Mouse (Mus musculus): ENCODE data around the gene Tubg1.
A peak's percentile ranks its signal among the peaks of the same experiment; 100 is the strongest.
"Not testable (repeated sequence)": the region's sequence is repeated elsewhere in the genome, so short reads cannot be mapped to it uniquely, and the experiment has no call there.

The Tubg1 gene

DNA sequence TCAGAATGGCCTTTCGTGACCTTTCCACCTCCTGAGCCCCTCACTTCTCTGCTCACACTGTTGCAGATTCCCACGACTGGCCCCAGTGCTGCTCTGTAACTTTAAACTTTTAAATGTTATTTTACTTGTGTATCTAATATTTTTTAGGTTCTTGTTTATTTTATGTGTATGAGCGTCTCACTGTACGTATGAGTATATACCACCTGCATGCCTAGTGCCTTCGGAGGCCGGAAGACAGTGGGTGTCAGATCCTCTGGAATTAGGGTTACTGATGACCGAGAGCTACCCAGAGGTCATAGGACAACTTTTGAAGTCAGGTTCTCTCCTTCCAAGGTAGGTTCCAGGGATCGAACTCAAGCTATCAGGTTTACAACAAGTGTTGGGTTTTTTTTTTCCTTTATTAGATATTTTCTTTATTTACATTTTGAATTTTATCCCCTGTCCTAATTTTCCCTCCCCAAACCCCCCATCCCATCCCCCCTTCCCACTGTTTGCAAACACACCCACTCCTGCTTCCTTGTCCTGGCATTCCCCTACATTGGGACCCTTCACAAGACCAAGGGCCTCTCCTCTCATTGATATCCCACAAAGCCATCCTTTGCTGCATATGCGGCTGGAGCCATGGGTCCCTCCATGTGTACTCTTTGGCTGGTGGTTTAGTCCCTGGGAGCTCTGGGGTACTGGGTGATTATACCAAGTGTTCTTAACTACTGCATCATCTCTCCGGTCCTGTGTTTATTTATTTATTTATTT lies 22.7 kb downstream of the Tubg1 start:
- DNase-seq: no peak

GRCm38 (mm10) chr11:101143338-101144225 lies 23.8 kb downstream of the Tubg1 start:
- DNase-seq: peak; percentile 46

DNA sequence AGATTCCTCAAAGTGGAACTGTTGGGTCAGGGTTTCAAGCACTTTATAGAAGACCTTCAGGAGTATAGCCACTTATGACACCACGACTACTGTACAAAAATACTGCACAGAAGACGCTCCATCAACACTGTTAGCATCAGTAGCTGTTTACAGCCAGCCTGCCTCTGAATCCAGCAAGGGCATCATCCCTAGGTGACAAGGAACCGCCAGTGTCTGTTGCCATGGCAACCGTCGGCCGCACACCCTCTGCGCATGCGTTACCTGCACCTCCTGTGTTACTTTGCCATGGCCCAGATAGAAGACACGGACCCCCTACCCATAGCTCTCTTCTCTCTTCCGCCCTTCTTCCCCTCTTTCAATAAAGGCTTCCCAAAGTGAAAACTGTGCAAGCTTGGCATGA lies 26.6 kb downstream of the Tubg1 start:
- DNase-seq: no peak

- DNase-seq: no peak
Observed at GRCm38 (mm10) chr11:101148751-101149150, 29.0 kb downstream of the Tubg1 start.

GRCm38 (mm10) chr11:101149178-101150105 lies 29.7 kb downstream of the Tubg1 start:
- no peak for DNase-seq

- DNase-seq: no peak
Observed at GRCm38 (mm10) chr11:101151063-101151462, 31.3 kb downstream of the Tubg1 start.

- no peak for DNase-seq
Observed at GRCm38 (mm10) chr11:101152825-101153224, 33.1 kb downstream of the Tubg1 start.

- DNase-seq: no peak
Observed at GRCm38 (mm10) chr11:101154648-101155047, 34.9 kb downstream of the Tubg1 start.

- DNase-seq: no peak
Observed at GRCm38 (mm10) chr11:101155151-101155550, 35.4 kb downstream of the Tubg1 start.

- DNase-seq: peak; percentile 54
Observed at GRCm38 (mm10) chr11:101155728-101156371, 36.1 kb downstream of the Tubg1 start, which contains the start of gene Tubg2. Gene Tubg2 (plus strand): TSS chr11:101155907.

- DNase-seq: not testable (repeated sequence)
Observed at GRCm38 (mm10) chr11:101160151-101160550, 40.4 kb downstream of the Tubg1 start.

DNA sequence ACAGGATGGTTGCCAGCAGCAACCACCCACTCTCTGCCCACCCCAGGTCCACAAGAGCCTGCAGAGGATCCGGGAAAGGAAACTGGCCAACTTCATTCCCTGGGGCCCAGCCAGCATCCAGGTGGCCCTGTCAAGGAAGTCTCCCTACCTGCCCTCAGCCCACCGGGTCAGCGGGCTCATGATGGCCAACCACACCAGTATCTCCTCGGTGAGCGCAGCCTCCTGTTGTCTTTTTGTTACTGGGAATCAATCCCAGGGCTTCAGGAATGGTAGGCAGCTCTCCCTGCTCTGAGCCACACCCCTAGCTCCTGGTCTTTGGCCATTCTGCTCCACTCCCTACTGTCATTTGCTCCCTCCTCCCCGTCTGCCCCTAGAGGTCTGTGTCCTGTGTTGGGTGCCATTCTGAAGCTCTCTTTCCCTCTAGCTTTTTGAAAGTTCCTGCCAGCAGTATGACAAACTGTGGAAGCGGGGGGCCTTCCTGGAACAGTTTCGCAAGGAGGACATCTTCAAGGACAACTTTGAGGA lies 41.3 kb downstream of the Tubg1 start:
- not testable (repeated sequence) for DNase-seq

DNA sequence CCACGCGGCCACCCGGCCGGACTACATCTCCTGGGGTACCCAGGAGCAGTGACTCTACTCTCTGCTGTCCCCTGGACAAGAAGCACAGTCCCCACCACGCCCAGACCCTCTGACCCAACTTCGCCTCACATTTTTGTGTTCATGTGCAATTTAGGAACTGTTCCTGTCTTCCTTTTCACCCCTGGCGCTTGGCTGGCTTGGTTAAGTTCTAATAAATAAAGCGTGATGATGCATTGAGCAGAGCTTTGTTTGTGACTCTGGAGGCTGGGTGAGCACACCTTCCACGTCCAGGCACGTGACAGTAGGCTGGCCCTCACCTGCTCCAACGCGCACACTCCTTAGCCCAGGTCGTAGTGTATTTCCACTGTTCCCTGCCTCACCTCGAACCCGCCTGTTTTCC lies 41.8 kb downstream of the Tubg1 start:
- no peak for DNase-seq

GRCm38 (mm10) chr11:101162301-101162700 lies 42.6 kb downstream of the Tubg1 start:
- no peak for DNase-seq

GRCm38 (mm10) chr11:101162772-101163171 lies 43.0 kb downstream of the Tubg1 start:
- DNase-seq: peak; percentile 80

- DNase-seq: peak; percentile 72
Observed at GRCm38 (mm10) chr11:101163476-101164350, 44.0 kb downstream of the Tubg1 start.

DNA sequence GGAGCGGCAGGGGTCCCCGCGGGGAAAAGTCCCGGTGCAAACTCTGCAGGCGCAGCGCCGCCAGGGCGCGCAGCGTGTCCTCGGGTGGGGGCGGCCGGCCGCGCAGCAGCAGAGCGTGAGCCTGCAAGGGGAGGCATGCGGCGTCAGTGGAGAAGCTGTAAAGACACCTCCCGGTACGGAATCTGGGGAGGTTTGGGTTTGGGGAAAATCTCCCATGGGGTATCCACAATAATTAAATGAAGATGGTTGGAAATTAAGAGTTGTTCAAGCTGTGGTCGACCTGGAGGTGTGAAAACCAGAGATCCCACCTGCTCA lies 44.6 kb downstream of the Tubg1 start:
- DNase-seq: no peak

GRCm38 (mm10) chr11:101164677-101165580 lies 45.2 kb downstream of the Tubg1 start:
- no peak for DNase-seq

DNA sequence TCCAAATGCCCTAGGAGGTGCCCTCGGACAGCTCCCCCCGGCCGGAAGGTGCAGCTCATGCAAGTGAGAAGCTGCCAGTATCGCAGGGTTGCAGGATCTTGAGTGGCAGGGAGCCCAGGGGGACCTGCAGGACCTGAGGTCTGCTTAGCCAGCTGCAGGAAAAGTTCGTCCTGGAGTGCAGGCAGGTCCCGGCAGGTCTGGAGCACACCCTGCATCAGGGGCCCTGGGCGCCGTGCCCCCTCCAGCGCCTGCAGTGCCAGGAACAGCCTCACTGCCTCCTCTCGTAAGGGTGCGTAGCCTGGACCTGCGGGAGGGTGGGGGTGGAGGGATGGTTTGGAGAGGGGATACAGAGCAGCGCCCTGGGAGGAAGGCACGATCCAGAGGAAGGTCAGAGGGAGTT lies 46.6 kb downstream of the Tubg1 start:
- no peak for DNase-seq
